Mouse (Mus musculus) myocyte (in vitro differentiated cells): ENCODE data around the gene Ccnt1.

Experiments used
- CEBPB ChIP-seq: IDR thresholded peaks from 2 replicates; pipeline ENCODE4 v1.6.1; 2011; ENCODE audit warnings: mild to moderate bottlenecking, moderate library complexity; ENCODE audit not compliant: poor library complexity, insufficient read depth, severe bottlenecking
- E2F4 ChIP-seq: IDR thresholded peaks from one replicate; pipeline ENCODE4 v1.6.1; 2011; ENCODE audit warnings: mild to moderate bottlenecking, control low read depth, moderate library complexity; ENCODE audit not compliant: insufficient read depth
- MAX ChIP-seq: IDR thresholded peaks from one replicate; pipeline ENCODE4 v1.6.1; 2011; ENCODE audit warnings: low read depth, mild to moderate bottlenecking, control low read depth
- MYOD1 ChIP-seq, 3 experiments: IDR thresholded peaks; one replicate each; pipeline ENCODE4 v1.6.1; 2011; ENCODE audit warnings: control low read depth in 2 of 3, low read depth in 2 of 3, mild to moderate bottlenecking in 2 of 3, moderate library complexity in 1 of 3; ENCODE audit not compliant: insufficient read length in 2 of 3, control insufficient read depth in 1 of 3
- MYOG ChIP-seq, 3 experiments: IDR thresholded peaks; one replicate each; pipeline ENCODE4 v1.6.1; 2011; ENCODE audit warnings: control low read depth in 2 of 3, low read depth in 2 of 3, mild to moderate bottlenecking in 2 of 3; ENCODE audit not compliant: insufficient read length in 2 of 3, control insufficient read depth in 1 of 3, insufficient read depth in 1 of 3
- POLR2A ChIP-seq: IDR thresholded peaks from one replicate; pipeline ENCODE4 v1.6.1; 2011; ENCODE audit warnings: low read depth, mild to moderate bottlenecking, control low read depth, moderate library complexity; ENCODE audit not compliant: insufficient read length
- POLR2AphosphoS2 ChIP-seq: IDR thresholded peaks from one replicate; pipeline ENCODE4 v1.6.1; 2011; ENCODE audit warnings: low read depth, control low read depth; ENCODE audit not compliant: insufficient read length
- SRF ChIP-seq: IDR thresholded peaks from one replicate; pipeline ENCODE4 v1.6.1; 2011; ENCODE audit warnings: low read depth; ENCODE audit not compliant: control insufficient read depth, insufficient read length
- TCF12 ChIP-seq: IDR thresholded peaks from one replicate; pipeline ENCODE4 v1.6.1; 2011; ENCODE audit warnings: mild to moderate bottlenecking, control low read depth; ENCODE audit not compliant: poor library complexity, insufficient read depth, severe bottlenecking
- TCF3 ChIP-seq: IDR thresholded peaks from one replicate; pipeline ENCODE4 v1.6.1; 2011; ENCODE audit warnings: low read depth, control low read depth; ENCODE audit not compliant: insufficient read length
- USF1 ChIP-seq: IDR thresholded peaks from one replicate; pipeline ENCODE4 v1.6.1; 2011; ENCODE audit warnings: low read depth, mild to moderate bottlenecking, control low read depth, moderate library complexity

- TF ChIP-seq TCF3: no peak
- TF ChIP-seq MAX: no peak
- no peak for TF ChIP-seq POLR2A
- TF ChIP-seq USF1: no peak
- no peak for TF ChIP-seq MYOD1 (IDR thresholded peaks at IDR 0.05; ENCODE audit: control insufficient read depth in 1 of 3, insufficient read length in 2 of 3, low read depth in 2 of 3)
- no peak for TF ChIP-seq E2F4
- TF ChIP-seq SRF: no peak
- TF ChIP-seq TCF12: no peak
- TF ChIP-seq MYOG (IDR thresholded peaks at IDR 0.05; ENCODE audit: control insufficient read depth in 1 of 3, insufficient read depth in 1 of 3, insufficient read length in 2 of 3, low read depth in 2 of 3): no peak
- no peak for TF ChIP-seq POLR2AphosphoS2
- no peak for TF ChIP-seq CEBPB
Observed at GRCm38 (mm10) chr15:98589640-98590336, 19.1 kb upstream of the Ccnt1 start.
